Mouse (Mus musculus) leukemia stem cell, adult 10-12 weeks (primary cell): Measurements from ENCODE around the gene Cdkl1. TPM values are rescaled to one million over a fixed set of nuclear protein-coding genes. Genes with fewer than 3 reads are reported as not detected.

Source experiments
- polyA plus RNA-seq: library from polyadenylated mRNA; stranded (reverse); fragments of >175 nt; gene quantifications from 2 replicates; pipeline ENCODE4 v1.2.3, GENCODE M21; 2012; ENCODE audit warnings: low replicate concordance

Gene Cdkl1
- polyA plus RNA-seq = 0.75 TPM in 1 of 2 replicates, not detected in the other

DNA sequence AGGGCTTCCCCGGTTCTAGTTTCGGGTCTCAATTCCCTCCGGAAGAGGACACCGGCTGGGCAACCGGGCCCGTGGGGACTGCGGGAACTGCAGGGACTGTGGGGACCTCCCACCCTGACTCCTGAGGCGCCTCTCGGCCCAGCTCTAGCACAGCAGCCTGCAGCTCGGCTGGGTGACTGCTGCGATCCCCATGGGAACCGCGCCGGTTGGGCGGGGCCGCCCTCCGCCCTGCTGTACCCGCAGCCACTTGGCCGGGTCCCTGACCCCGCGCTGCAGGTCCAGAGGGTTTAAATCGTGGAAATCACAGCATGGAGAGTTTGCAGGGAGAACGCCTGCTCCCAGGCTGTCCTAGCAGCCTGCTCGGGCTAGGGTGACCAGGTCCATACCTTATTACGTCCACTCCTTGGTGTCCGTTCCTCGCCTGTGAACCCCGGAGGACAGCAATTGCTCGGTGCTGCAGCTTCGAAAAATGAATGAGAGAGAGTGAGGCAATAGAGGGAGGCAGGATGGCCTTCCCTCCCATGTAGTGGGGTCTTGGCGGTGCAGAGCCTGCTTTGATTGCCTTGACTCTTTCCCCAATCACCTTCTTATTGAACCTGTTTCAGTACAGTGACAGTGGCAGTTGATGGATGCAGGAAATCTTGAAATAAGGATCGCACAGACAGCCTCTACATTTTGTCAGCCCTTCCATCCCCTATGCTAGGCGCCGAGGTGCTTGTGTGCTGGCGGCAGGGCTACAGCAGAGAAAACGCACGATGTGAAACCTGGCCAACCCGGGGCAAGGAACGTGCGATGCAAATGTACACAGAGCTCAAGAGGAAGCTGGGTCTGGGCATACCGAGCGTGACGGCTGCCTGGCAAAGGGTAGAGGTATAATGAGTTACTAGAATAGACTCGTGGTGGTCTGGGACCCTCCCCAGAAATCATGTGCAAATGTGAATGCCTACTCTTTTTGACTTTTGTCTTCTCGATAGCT lies at the start of gene Cdkl1:
Gene Cdkl1 (minus strand): TSS at position 738 of the 976 bp plus-strand sequence.

DNA sequence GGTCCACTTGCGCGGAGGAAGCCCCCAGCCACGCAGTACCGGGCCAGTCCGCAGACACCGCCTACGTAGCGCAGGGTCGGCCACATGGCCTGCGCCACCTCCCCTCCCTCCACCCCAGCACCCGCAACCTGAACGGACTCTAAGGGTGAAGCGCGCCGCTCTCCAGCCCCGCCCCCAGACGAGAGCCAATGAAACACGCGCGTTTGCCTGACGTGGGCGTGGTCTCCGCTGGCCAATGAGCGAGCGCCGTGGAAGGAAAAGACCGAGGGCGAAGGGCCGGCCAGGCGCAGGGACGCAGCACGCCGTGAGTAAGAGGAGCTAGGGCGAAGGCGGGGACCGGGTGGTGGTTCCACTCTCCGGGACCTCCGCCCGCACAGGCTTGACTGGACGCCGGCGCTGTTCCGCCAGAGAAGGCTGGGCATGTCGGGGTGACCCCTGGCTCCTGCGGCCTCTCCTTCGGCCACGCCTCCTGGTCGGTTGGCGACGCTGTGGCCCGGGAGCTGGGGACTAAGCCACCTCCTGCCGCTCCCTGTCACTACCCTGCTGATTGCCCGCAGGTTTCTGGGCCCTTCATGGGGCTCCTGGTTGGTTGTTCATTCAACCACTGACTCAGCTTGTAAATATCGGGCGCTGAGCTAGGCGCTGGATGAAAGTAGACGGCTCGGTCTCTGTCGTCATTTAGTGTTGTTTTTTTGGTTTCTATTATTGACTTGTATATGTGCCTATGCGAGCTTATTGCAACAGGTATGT lies 66.2 kb downstream of the Cdkl1 start, which contains the start of the genes L2hgdh and Atp5s:
Gene L2hgdh (minus strand): TSS at position 163 of the 750 bp plus-strand sequence.
Gene Atp5s (plus strand): TSS at position 240 of the 750 bp plus-strand sequence.

Other genes starting within 250 kb of the Cdkl1 start
- 9.0 and 9.2 TPM in 2 replicates for gene Vcpkmt, start 208.2 kb downstream of the Cdkl1 start, polyA plus RNA-seq
- 4.2 and 16.8 TPM in 2 replicates for gene Sos2, start 109.4 kb downstream of the Cdkl1 start, polyA plus RNA-seq
- 1.3 and 2.1 TPM in 2 replicates for gene L2hgdh, start 66.4 kb downstream of the Cdkl1 start, polyA plus RNA-seq
- 12.1 and 16.0 TPM in 2 replicates for gene Atp5s, start 66.3 kb downstream of the Cdkl1 start, polyA plus RNA-seq
- gene Atl1, start 101.3 kb upstream of the Cdkl1 start, polyA plus RNA-seq = 0.88 and 1.2 TPM in 2 replicates
- 7.0 and 7.5 TPM in 2 replicates for gene Map4k5, start 101.9 kb upstream of the Cdkl1 start, polyA plus RNA-seq
- gene Sav1, start 195.7 kb upstream of the Cdkl1 start, polyA plus RNA-seq = 17.0 and 32.1 TPM in 2 replicates